Mouse (Mus musculus) forebrain, embryonic 14.5 days (tissue): ENCODE measurements around the gene Xylt1. TPM values are rescaled to one million over a fixed set of nuclear protein-coding genes. Genes with fewer than 3 reads are reported as not detected.

Experiments used
- ATAC-seq: fragments of 200-750 bp; cut with Nextera tagmentation; 2 replicates; pipeline ENCODE4 v1.8.0; 2017; ENCODE audit warnings: mild to moderate bottlenecking, moderate library complexity
- DNase-seq: peaks from one replicate; pipeline ENCODE4 v3.0.0-alpha.2; 2015; ENCODE audit warnings: low spot score
- H3K27ac ChIP-seq: fragments of 300-500 bp; sonication (generic); 2 replicates; pipeline ENCODE4 v1.5.1; 2014; ENCODE audit warnings: low read depth, mild to moderate bottlenecking, control low read depth, low read length, moderate library complexity
- H3K27me3 ChIP-seq: fragments of 300-500 bp; sonication (generic); replicated peaks from 2 replicates; pipeline ENCODE4 v1.6.1; 2014; ENCODE audit warnings: low read length, control low read depth, mixed read lengths; ENCODE audit not compliant: control insufficient read depth, insufficient read depth
- H3K36me3 ChIP-seq: fragments of 300-500 bp; sonication (generic); 2 replicates; pipeline ENCODE4 v1.6.1; 2014; ENCODE audit warnings: low read length, control low read depth; ENCODE audit not compliant: control insufficient read depth, insufficient read depth
- H3K4me1 ChIP-seq: fragments of 300-500 bp; sonication (generic); 2 replicates; pipeline ENCODE4 v1.6.1; 2014; ENCODE audit warnings: antibody characterized with exemption, low read length, control low read depth; ENCODE audit not compliant: control insufficient read depth, insufficient read depth
- H3K4me2 ChIP-seq: fragments of 300-500 bp; sonication (generic); 2 replicates; pipeline ENCODE4 v1.6.1; 2014; ENCODE audit warnings: mild to moderate bottlenecking, control low read depth, low read length
- H3K4me3 ChIP-seq: fragments of 300-500 bp; sonication (generic); 2 replicates; pipeline ENCODE4 v1.5.1; 2014; ENCODE audit warnings: low read depth, low read length, control low read depth
- H3K9ac ChIP-seq: fragments of 300-500 bp; sonication (generic); 2 replicates; pipeline ENCODE4 v1.6.1; 2014; ENCODE audit warnings: mild to moderate bottlenecking, low read length, control low read depth, moderate library complexity
- H3K9me3 ChIP-seq: fragments of 300-500 bp; sonication (generic); replicated peaks from 2 replicates; pipeline ENCODE4 v1.6.1; 2016; ENCODE audit warnings: low read length, control low read depth, mixed read lengths; ENCODE audit not compliant: control insufficient read depth
- WGBS: fragments of 180-500 bp; shearing (Covaris S2); extraction: QIAGEN DNeasy Blood & Tissue Kit; methylation state at CpG from one replicate; pipeline ENCODE4 v1.1.7; 2014; 5-methylcytosine and 5-hydroxymethylcytosine counted together
- polyA plus RNA-seq: library from polyadenylated mRNA; unstranded; fragments of >200 nt; fragmentation: Nextera tagmentation; extraction: Ambion mirVana; gene quantifications from 2 replicates; pipeline ENCODE4 v1.2.1, GENCODE M21; 2014

Xylt1 gene
- polyA plus RNA-seq, 1 experiment from 2014 or later, result 1.5 TPM

GRCm38 (mm10) chr7:117571131-117571530, 190.4 kb downstream of the Xylt1 start:
- no peak overlapping the region for H3K9ac ChIP-seq
- H3K4me1 ChIP-seq, result peaks cover 15% of the 10 kb centered on the region
- no peak for ATAC-seq
- H3K9me3 ChIP-seq, result no peaks in the 10 kb centered on the region
- no peak overlapping the region for H3K4me3 ChIP-seq
- H3K4me2 ChIP-seq, result no peak overlapping the region
- H3K27ac ChIP-seq, result no peak overlapping the region
- no peaks in the 10 kb centered on the region for H3K36me3 ChIP-seq
- 98% methylated on average over 2 of the region's 2 CpGs for WGBS
- no peaks in the 10 kb centered on the region for H3K27me3 ChIP-seq
- DNase-seq, result no peak

GRCm38 (mm10) chr7:117571713-117572112, 190.9 kb downstream of the Xylt1 start:
- peak; percentile 77 for DNase-seq
- no peaks in the 10 kb centered on the region for H3K9me3 ChIP-seq
- no peaks in the 10 kb centered on the region for H3K27me3 ChIP-seq
- no peak overlapping the region for H3K4me3 ChIP-seq
- no peaks in the 10 kb centered on the region for H3K36me3 ChIP-seq
- no peak overlapping the region for H3K27ac ChIP-seq
- H3K9ac ChIP-seq, result no peak overlapping the region
- peaks cover 15% of the 10 kb centered on the region for H3K4me1 ChIP-seq
- ATAC-seq, result 0 out of 2 replicates have a peak, but pooled peaks have one; percentile 52
- no peak overlapping the region for H3K4me2 ChIP-seq
- WGBS, result 22% methylated on average over 5 of the region's 5 CpGs

- Histone ChIP-seq H3K4me2 (no peak overlapping the region), H3K9me3 (no peaks in the 10 kb centered on the region), H3K9ac (no peak overlapping the region), H3K27me3 (no peaks in the 10 kb centered on the region), H3K36me3 (no peaks in the 10 kb centered on the region), H3K4me3 (no peak overlapping the region), H3K4me1 (peaks cover 15% of the 10 kb centered on the region), H3K27ac (peak overlapping the region; percentile 34; the same call in 1 of the 2 replicates)
- ATAC-seq, result peak; percentile 45; the same call in 1 of the 2 replicates
- WGBS, result 68% methylated on average over 6 of the region's 6 CpGs
- DNase-seq, result peak; percentile 74
Measured at GRCm38 (mm10) chr7:117573170-117573569, 192.4 kb downstream of the Xylt1 start.

GRCm38 (mm10) chr7:117575417-117575816, 194.6 kb downstream of the Xylt1 start:
- H3K4me3 ChIP-seq, result no peak overlapping the region
- ATAC-seq (peak; percentile 59; the same call in 1 of the 2 replicates), DNase-seq (peak; percentile 62)
- H3K36me3 ChIP-seq, result no peaks in the 10 kb centered on the region
- no peak overlapping the region for H3K9ac ChIP-seq
- H3K27ac ChIP-seq, result 0 out of 2 replicates have a peak overlapping the region, but pooled peaks have one; percentile 10
- no peaks in the 10 kb centered on the region for H3K9me3 ChIP-seq
- peaks cover 15% of the 10 kb centered on the region for H3K4me1 ChIP-seq
- H3K4me2 ChIP-seq, result no peak overlapping the region
- H3K27me3 ChIP-seq, result no peaks in the 10 kb centered on the region
- WGBS, result 30% methylated on average over 4 of the region's 4 CpGs

GRCm38 (mm10) chr7:117577035-117577434, 196.3 kb downstream of the Xylt1 start:
- Histone ChIP-seq H3K27me3 (no peaks in the 10 kb centered on the region), H3K4me2 (no peak overlapping the region), H3K27ac (no peak overlapping the region), H3K36me3 (no peaks in the 10 kb centered on the region), H3K4me1 (peaks cover 8% of the 10 kb centered on the region), H3K9me3 (no peaks in the 10 kb centered on the region), H3K9ac (no peak overlapping the region), H3K4me3 (no peak overlapping the region)
- no peak for ATAC-seq
- no peak for DNase-seq
- WGBS, result 98% methylated on average over 6 of the region's 6 CpGs

GRCm38 (mm10) chr7:117585164-117585563, 204.4 kb downstream of the Xylt1 start:
- Histone ChIP-seq H3K27me3 (no peaks in the 10 kb centered on the region), H3K4me2 (no peak overlapping the region), H3K27ac (peak overlapping the region; percentile 10; the same call in 1 of the 2 replicates), H3K4me3 (no peak overlapping the region), H3K36me3 (no peaks in the 10 kb centered on the region), H3K4me1 (peaks cover 21% of the 10 kb centered on the region), H3K9ac (no peak overlapping the region), H3K9me3 (no peaks in the 10 kb centered on the region)
- DNase-seq (peak; percentile 60), ATAC-seq (peak; percentile 58)
- 27% methylated on average over 5 of the region's 5 CpGs for WGBS

- ATAC-seq, result no peak
- H3K36me3 ChIP-seq, result no peaks in the 10 kb centered on the region
Measured at GRCm38 (mm10) chr7:117586811-117587210, 206.0 kb downstream of the Xylt1 start.

GRCm38 (mm10) chr7:117587234-117587929, 206.6 kb downstream of the Xylt1 start:
- Histone ChIP-seq H3K9me3 (no peaks in the 10 kb centered on the region), H3K9ac (no peak overlapping the region), H3K27me3 (no peaks in the 10 kb centered on the region), H3K36me3 (no peaks in the 10 kb centered on the region), H3K4me1 (peaks cover 21% of the 10 kb centered on the region), H3K27ac (0 out of 2 replicates have a peak overlapping the region, but pooled peaks have one; percentile 44), H3K4me2 (no peak overlapping the region), H3K4me3 (no peak overlapping the region)
- ATAC-seq (no peak), DNase-seq (peak; percentile 30)
- WGBS, result 62% methylated on average over 6 of the region's 6 CpGs

More at GRCm38 (mm10) chr7:117586811-117587210, 206.0 kb downstream of the Xylt1 start:
- Histone ChIP-seq H3K27ac (no peak overlapping the region), H3K27me3 (no peaks in the 10 kb centered on the region), H3K4me3 (no peak overlapping the region), H3K4me2 (no peak overlapping the region), H3K4me1 (peaks cover 21% of the 10 kb centered on the region), H3K9me3 (no peaks in the 10 kb centered on the region), H3K9ac (no peak overlapping the region)
- DNase-seq, result no peak

GRCm38 (mm10) chr7:117588426-117588825, 207.6 kb downstream of the Xylt1 start:
- H3K4me3 ChIP-seq, result no peak overlapping the region
- H3K27me3 ChIP-seq, result no peaks in the 10 kb centered on the region
- ATAC-seq (peak; percentile 47; the same call in 1 of the 2 replicates), DNase-seq (peak; percentile 63)
- peaks cover 21% of the 10 kb centered on the region for H3K4me1 ChIP-seq
- H3K4me2 ChIP-seq, result no peak overlapping the region
- H3K27ac ChIP-seq, result no peak overlapping the region
- peaks cover 2% of the 10 kb centered on the region; the same call in 1 of the 2 replicates for H3K36me3 ChIP-seq
- whole genome bisulfite sequencing, result 6% methylated on average over 1 of the region's 1 CpGs
- no peaks in the 10 kb centered on the region for H3K9me3 ChIP-seq
- no peak overlapping the region for H3K9ac ChIP-seq
